Mouse (Mus musculus): Measurements from ENCODE around the gene Gm45062.

Gene Gm45062

DNA sequence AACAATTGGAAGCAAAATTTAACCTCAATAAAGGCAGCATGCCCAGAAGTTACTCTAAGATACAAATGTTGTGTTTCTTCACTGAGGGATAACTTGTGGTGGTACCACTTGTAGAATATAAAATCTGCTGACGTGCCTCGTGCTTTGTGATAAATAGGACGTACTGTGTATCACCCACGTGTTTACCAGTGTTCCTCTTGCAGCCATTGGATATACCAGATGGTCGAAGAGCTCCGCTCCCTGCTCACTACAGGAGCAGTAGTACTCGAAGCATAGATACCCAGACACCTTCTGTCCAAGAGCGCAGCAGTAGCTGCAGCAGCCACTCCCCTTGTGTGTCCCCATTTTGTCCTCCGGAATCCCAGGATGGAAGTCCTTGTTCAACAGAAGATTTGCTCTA, 323.1 kb downstream of the Gm45062 start:
- CTCF ChIA-PET, result no interaction called here
- POLR2A ChIA-PET, result no interaction called here

DNA sequence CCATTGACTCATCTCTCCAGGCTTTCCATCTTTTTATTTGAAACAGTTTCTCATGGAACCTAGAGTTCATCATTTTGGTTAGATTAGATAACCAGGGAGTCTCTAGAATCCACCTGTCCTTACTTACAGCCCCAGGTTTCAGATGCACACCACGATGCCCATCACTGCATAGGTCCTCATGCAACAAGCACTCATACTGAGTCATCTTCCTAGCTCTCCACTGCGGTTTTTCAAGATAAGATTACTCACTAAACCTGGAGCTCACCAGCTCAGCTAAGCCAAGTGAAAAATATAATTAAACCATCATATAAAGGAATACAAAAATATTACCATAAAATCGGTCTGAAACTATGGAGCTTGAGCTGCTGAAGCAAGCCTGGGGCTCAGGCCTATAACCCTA, 324.6 kb downstream of the Gm45062 start:
- POLR2A ChIA-PET, result no interaction called here
- CTCF ChIA-PET, result no interaction called here

DNA sequence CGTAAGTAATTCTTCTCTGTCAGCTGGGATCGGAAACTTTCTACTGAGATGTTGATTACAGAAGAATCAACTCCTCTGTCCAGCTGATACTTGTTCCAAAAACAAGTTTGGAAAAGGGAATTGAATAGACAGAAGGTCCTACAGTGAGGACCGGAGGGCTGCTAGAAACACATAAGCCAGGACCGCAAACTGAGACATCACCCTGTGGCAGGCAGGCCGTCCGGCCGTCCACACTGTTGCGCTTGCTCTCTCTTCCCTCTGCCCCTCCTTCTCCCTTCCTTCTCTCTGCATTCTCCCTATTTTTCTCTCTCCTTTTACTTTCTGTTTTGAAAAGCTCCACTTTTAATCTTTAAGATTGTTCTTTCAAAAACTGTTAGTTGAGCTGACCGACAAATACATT, 332.4 kb downstream of the Gm45062 start:
- CTCF ChIA-PET, result no interaction called here
- POLR2A ChIA-PET, result interaction anchor here in 1 of 4 experiments (0.6 to 0.7 kb wide), 2 partner anchors 57 to 553 kb away, joined by 3 read pairs; no protein-coding TSS in a partner anchor

DNA sequence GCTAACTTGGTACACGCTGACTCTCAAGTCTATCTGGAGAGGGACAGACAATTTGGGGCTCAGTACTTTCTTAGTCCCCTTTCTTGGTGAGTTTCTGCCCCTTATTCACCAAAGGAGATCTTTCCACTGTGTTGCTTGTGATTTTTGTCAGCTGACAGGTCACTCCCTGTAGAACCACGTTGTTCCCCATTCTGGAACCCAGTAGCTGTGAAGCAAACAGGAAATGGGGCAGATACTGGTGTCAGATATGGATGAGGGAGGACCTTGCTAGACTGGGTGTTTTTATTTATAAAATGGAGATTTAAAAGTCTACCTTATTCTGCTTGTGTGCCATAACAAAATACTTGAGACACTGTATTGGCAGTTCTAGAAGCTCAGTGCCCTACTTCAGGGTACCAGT, 358.1 kb downstream of the Gm45062 start:
- ChIA-PET POLR2A (interaction anchor here in 1 of 4 experiments (0.6 kb wide), 1 partner anchor 223 kb away, joined by 4 read pairs; no protein-coding TSS in a partner anchor), CTCF (no interaction called here)

DNA sequence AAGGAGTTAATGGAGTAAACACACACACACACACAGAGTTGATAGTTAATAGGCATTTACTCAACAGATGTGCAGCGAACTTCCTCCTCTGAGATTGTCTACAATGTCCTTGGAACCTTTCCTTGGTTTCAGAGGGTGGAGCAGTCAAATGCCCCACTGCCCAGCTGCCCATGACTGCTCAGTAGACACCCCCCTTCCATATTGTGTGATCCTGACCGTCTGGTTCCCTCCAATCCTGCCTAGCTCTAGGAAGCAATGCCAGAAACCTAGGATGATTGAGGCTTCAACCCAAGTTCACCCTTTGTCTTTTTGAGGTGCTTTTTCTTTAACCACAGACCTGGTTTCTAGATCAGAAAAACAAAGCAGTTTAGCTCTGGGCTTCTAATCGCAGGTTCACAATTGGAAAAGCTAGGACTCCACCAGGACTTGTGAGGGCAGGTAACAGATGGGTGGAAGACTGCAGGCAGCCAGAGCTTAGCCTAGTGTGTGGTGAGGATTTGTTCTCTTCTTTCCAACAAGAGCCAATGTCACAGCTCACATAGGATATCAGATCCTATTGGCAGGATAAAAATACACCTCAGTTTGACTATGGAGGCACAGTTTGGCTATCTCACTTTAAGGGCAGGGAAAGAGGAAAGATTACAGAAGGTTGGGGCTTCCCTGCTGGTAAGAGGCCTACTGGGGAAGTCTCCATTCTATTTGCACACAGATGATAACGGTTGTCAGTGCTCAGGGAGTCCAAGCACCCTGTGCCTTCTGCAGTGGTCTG, 360.5 kb downstream of the Gm45062 start:
- ChIA-PET POLR2A (interaction anchor here in 1 of 4 experiments (0.9 kb wide), 1 partner anchor 19 kb away, joined by 3 read pairs; no protein-coding TSS in a partner anchor), CTCF (interaction anchor here in 1 of 4 experiments (0.6 kb wide), 1 partner anchor 775 kb away, joined by 3 read pairs; the partner anchor contains the start of gene C1galt1)

DNA sequence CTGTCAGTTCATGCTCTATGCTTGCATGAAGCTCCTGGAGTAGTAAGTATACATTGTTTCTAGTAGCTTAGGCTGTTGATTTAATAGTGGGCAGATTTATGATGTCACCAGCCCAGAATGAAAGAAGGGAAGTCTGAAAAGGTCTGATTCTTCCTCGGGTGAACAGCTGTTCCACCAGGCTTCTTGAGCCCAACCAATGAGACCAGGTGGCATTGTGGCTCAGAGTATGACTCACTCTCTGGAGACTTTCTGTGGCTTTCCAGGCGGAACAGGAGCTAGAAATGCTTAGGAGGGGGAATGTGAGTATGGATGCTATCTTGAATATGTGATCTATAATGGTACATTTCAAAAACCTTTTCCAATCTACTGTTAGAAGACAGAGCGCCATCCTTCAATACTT, 363.8 kb downstream of the Gm45062 start:
- ChIA-PET POLR2A (no interaction called here), CTCF (no interaction called here)

DNA sequence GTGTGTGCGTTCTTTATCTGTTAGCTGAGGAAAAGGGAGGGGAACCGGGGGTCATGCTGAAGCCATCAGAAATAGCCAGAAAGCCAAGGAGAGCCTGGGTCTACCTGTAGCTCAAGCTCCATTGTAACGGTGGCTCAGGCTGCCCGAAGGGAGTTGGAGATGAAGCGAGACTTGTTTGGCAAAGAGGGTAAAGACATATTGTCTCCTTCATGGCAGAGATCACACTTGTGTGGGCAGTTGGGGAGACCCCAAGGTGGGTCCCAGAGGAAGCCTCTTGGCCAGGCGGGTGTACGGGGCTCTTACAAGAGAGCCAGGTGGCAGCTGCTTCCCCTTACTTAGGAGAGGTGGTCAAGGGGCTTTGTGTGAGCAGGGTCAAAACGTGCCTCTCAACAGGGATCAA, 369.0 kb downstream of the Gm45062 start:
- ChIA-PET POLR2A (interaction anchor here in 1 of 4 experiments (1.2 kb wide), 1 partner anchor 11 kb away, joined by 3 read pairs; no protein-coding TSS in a partner anchor), CTCF (interaction anchor here in 1 of 4 experiments (0.7 kb wide), 1 partner anchor 1934 kb away, joined by 4 read pairs; no protein-coding TSS in a partner anchor)

DNA sequence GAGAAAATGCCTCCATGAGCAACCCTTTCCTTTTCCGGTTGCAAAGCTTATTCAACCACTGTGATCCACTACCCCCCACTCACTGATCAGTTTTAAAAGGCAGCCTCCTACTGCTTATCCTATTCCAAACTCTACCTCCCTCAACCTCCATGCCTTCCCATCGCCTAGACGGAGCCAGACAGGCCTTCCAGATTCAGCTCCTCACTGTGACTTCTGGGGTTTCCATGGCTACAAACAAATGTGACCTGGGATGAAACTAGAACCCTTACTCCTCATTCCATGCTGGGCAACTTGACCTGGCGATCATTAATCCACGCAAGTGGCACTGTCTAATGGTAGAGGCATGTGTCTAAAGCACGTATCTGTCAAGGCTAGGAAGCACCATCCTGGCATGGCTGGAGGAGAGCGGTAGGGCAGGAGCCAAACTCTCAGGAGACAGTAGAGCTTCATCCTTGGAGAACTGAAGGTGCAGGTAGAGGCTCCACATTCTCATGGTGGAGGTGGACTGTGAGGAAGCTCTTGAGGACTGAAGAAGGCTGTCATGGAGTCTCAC, 369.5 kb downstream of the Gm45062 start:
- ChIA-PET POLR2A (interaction anchor here in 1 of 4 experiments (1.2 kb wide), 1 partner anchor 10 kb away, joined by 3 read pairs; no protein-coding TSS in a partner anchor), CTCF (interaction anchor here in 1 of 4 experiments (0.7 kb wide), 1 partner anchor 1935 kb away, joined by 4 read pairs; no protein-coding TSS in a partner anchor)

DNA sequence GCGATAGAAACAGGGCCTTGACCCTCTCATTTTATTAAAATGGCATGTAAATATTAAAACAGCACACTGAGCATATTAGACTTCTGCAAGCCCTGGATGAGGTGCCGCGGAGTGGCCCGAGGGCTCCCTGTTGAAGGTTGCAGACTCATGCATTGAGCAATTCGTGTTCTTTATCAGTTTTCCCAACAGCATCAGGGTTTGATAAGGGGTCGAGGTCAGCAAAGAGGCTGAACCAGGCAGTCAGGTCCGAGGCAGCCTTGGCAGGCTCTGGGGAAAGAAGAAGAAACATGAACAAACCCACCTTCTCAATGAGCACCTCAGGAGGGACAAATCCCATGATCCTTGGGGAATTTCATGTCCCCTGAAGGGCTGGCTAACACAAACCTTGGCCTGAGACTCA, 371.3 kb downstream of the Gm45062 start:
- POLR2A ChIA-PET, result no interaction called here
- CTCF ChIA-PET, result no interaction called here

DNA sequence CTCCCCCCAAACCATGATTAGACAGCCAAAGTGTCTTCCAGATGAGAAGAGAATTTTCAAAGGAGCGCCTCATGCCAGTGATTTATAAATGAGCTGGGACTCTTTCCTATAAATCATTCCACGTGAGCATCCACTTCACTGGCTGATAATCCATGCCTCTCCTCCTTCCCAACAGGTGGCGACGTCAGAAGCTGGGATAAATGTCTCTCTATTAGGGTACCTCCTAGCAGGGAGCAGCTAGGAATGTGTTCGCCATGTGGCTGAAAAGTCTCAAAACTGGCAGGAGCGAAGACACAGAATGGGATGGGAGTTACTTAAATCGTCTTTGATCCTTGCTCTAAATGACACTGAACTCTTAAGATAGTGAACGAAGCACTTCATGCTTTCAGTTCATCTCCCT, 372.1 kb downstream of the Gm45062 start:
- POLR2A ChIA-PET, result interaction anchor here in 1 of 4 experiments (0.5 kb wide), 1 partner anchor 147 kb away, joined by 3 read pairs; no protein-coding TSS in a partner anchor
- CTCF ChIA-PET, result no interaction called here

DNA sequence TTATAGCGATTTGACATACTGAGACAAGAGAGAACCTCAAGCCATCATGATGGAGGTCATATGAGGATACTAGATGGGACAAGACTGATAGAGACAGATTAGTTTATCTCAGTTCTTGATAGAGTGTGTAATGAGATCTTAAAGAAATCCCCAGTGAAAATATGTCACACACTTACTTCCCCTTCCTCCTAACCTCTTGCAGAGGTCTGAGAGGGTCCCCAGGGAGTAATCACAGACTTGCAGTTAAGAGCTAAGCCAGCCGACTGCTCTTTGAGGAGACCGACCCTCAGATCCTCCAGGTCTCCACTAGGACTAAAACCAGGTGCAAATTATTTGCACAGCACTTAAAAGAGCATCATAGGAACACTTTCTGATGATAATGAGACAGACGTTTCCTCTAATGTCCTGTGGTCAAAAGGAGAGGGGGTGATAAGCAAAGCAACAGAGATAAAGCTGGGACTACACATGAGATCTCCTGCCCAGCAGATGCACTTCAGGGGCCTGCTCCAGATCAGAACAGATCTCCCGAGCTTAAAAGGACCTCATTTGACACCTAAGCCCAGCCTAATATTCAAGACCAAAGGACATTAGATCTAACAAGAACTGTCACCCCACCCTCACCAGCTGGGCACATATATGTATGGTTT, 372.9 kb downstream of the Gm45062 start:
- CTCF ChIA-PET, result no interaction called here
- POLR2A ChIA-PET, result interaction anchor here in 1 of 4 experiments (0.5 kb wide), 1 partner anchor 148 kb away, joined by 3 read pairs; no protein-coding TSS in a partner anchor

DNA sequence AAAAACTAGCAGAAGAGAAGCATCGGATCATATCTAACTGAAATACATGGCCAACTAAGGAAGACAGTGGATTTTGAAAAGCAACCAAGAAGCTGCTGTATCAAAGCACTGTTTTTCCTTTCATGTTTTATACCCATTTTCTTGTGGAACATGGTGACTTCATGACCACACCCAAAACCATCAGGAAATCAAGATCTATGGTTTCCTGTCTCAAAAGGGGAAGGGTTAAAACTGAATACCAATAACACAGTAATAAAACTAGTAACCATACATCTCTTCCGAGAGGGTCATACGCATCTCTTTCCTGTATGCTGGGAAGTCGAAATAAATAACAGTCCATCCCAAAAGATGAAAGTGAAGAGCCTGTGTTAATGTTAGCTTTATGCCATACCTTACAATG, 373.5 kb downstream of the Gm45062 start:
- ChIA-PET CTCF (no interaction called here), POLR2A (no interaction called here)

DNA sequence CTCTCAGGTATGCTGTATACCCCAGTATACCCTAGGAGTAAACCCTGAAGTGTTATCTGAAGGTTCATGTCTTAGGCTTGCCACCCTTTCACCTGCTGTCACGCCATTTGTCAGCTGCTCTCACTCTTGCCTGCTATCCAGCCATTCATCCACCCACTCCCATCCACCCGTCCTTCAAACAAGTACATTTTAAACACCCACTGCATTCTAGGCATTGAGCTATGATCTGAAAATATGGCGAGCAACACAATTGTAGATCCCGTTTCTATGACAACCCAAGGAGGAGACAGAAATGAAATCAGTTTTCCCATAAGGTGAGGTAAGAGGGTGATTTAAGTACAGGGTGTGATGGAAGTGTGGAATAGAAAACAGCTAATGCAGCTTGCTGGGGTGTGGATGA, 378.9 kb downstream of the Gm45062 start:
- POLR2A ChIA-PET, result interaction anchor here in 1 of 4 experiments (1.4 kb wide), 1 partner anchor 18 kb away, joined by 3 read pairs; no protein-coding TSS in a partner anchor
- CTCF ChIA-PET, result no interaction called here

DNA sequence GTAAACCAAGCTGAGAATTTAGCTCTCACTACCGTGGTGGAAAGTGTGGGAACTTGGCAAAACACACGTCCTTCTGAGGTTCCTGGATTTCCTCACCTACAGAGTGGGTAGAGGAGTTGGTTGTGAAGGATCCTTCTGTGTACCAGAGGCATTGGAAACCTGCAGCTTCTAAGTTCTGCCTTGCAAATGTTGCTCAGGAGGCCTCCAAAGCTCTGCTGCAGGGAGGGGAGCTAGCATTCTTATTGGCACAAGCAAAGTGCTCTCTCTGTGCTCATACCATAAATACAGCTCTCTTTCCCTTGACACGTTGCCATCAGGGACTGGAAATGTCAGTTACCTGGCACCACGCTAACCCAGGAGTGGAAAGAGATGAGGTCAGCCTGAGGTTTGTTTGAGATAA, 379.6 kb downstream of the Gm45062 start:
- ChIA-PET POLR2A (interaction anchor here in 2 of 4 experiments (0.9 to 1.4 kb wide), 2 partner anchors 10 to 19 kb away, joined by 3 read pairs; no protein-coding TSS in a partner anchor), CTCF (no interaction called here)

DNA sequence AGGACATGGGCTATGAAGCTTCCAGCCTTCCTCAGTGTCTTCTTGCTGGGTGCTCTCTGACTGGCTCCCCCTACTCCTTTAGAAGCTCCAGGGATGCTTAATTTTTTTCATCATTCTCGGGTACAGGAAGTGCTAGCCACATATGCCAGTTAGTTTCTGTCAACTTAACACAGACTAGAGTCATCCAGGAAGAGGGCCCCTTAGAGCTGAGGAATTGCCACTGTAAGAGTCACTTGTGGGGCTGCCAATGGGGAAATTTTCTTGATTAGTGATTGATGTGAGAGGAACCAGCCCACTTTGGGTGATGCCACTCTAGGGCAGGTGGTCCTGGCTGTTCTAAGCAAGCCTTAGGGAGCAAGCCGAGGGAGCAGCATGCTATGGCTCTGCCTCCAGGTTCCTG, 380.3 kb downstream of the Gm45062 start:
- ChIA-PET POLR2A (interaction anchor here in 1 of 4 experiments (0.9 kb wide), 1 partner anchor 11 kb away, joined by 3 read pairs; no protein-coding TSS in a partner anchor), CTCF (no interaction called here)

DNA sequence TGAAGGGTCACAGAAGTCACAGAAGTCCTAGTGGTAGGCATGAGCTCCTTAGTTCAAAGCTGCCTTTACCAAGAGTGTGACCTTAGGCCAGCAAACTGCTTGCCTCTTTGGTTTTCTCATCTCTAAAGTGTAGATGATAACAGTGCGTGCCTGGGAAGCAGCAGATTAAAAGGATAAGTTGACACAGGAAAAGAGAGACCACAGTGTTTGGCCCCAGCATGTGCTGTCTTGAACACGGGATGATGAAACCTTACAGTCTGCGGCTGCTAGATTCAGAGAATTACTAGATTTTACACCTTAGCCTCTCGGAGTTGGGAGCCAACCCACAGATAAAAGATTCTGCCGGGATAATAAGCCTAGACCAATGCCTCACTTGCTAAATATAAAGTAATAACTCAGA, 381.6 kb downstream of the Gm45062 start:
- POLR2A ChIA-PET, result no interaction called here
- CTCF ChIA-PET, result no interaction called here

DNA sequence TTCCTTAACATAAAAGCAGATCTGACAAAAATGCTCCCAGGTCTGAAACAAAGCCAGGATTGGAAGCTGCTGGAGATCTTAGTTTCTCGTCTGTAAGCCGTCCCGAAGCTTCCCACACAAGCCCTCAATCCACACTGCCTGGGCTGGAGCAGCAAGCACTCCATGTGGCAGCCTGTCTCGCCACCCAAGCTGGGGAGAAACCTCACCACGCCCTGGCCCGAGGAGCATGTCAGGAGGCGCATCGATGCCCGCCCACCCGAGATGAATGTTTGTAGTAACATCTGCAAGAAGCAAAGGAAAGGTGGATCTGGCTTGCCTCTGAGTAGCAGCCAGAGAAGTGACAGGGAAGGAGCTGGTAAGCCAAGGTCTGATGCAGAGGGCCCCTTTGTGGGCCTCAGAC, 385.5 kb downstream of the Gm45062 start:
- CTCF ChIA-PET, result no interaction called here
- POLR2A ChIA-PET, result no interaction called here

DNA sequence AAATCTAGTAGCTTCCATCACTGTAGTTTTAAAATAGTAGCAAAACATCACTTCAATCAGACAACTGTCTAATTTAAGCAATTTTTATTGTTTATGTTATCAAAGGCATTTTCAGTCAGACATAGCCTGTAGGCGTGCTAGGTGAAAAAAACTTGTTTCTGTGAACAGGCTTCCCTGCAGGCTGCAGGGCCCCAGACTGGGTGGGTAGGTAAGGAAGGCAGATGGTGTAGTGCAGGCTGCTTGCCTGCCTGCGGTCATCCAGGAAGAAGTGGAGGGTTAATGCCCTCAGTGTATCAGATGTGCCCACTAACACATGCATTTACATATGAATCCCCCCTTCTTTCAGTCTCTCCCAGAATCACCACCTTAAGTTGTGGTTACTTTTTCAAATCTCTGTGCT, 386.5 kb downstream of the Gm45062 start:
- POLR2A ChIA-PET, result no interaction called here
- CTCF ChIA-PET, result no interaction called here

All from embryonic stem cell, embryonic (primary cell).